26 mouse cellular contexts compared by ENCODE assay signal in genomic region chr6:55313893-55314292, GRCm38 (mm10). TPM values are rescaled to one million over a fixed set of nuclear protein-coding genes. Genes with fewer than 3 reads are reported as not detected.
A peak's percentile ranks its signal among the peaks of the same experiment; 100 is the strongest.
DNase-seq lines count a peak whose midpoint lies in the region; ATAC-seq and TF ChIP-seq lines count a peak whose summit lies in the region.
"Had no signal": no experiment of that assay in that cellular context is flagged by ENCODE, and none has a peak within 500 bp of the region (broad histone marks: within the 10 kb centered on the region; RNA-seq: fewer than 3 reads in every experiment).

No protein-coding gene starts in this region.

- no peak for TF ChIP-seq CTCF in gastrocnemius, adult 2 months (IDR thresholded peaks at IDR 0.05)

- H3K27ac ChIP-seq in intestine, embryonic 16.5 days (ENCODE audit: low read length), result no peak overlapping the region
- no peak overlapping the region for H3K27ac ChIP-seq in intestine, embryonic 15.5 days
- no peak overlapping the region for H3K27ac ChIP-seq in liver, embryonic 16.5 days (ENCODE audit: low read length)
- no peak overlapping the region; the same call in 1 of the 2 replicates for H3K27ac ChIP-seq in gastrocnemius, adult 2 months
- H3K27ac ChIP-seq: embryonic facial prominence, embryonic 13.5 days; forebrain, embryonic 15.5 days; heart, adult 2 months; heart, embryonic 13.5 days; hindbrain, postnatal 0 days; kidney, embryonic 15.5 days; limb, embryonic 12.5 days; lung, embryonic 15.5 days had no signal

- H3K9me3 ChIP-seq in intestine, embryonic 16.5 days (ENCODE audit: control insufficient read depth, low read length), result no peaks in the 10 kb centered on the region
- H3K9me3 ChIP-seq in intestine, embryonic 15.5 days, result no peaks in the 10 kb centered on the region
- no peaks in the 10 kb centered on the region for H3K9me3 ChIP-seq in liver, embryonic 16.5 days (replicated peaks; ENCODE audit: control insufficient read depth, low read length)
- H3K9me3 ChIP-seq: embryonic facial prominence, embryonic 13.5 days; forebrain, embryonic 15.5 days; heart, embryonic 13.5 days; kidney, embryonic 15.5 days; limb, embryonic 12.5 days; lung, embryonic 15.5 days had no signal

- no peaks in the 10 kb centered on the region for H3K36me3 ChIP-seq in intestine, embryonic 16.5 days (ENCODE audit: control insufficient read depth, insufficient read depth, low read length)
- no peaks in the 10 kb centered on the region for H3K36me3 ChIP-seq in intestine, embryonic 15.5 days
- H3K36me3 ChIP-seq in liver, embryonic 16.5 days (ENCODE audit: control insufficient read depth, insufficient read depth), result no peaks in the 10 kb centered on the region
- H3K36me3 ChIP-seq: forebrain, embryonic 15.5 days; lung, embryonic 15.5 days had no signal

- H3K27me3 ChIP-seq in intestine, embryonic 16.5 days (replicated peaks; ENCODE audit: control insufficient read depth, insufficient read depth, low read length), result no peaks in the 10 kb centered on the region
- no peaks in the 10 kb centered on the region for H3K27me3 ChIP-seq in intestine, embryonic 15.5 days (replicated peaks)
- H3K27me3 ChIP-seq in liver, embryonic 16.5 days (ENCODE audit: control insufficient read depth, insufficient read depth, low read depth, low read length), result no peaks in the 10 kb centered on the region
- H3K27me3 ChIP-seq: embryonic facial prominence, embryonic 13.5 days; forebrain, embryonic 15.5 days; kidney, embryonic 15.5 days; limb, embryonic 12.5 days; lung, embryonic 15.5 days had no signal

- peaks cover 4% of the 10 kb centered on the region; the same call in 1 of the 2 replicates for H3K4me1 ChIP-seq in intestine, embryonic 16.5 days (ENCODE audit: control insufficient read depth, insufficient read depth, low read length)
- 0 out of 2 replicates have a peak, but pooled peaks cover 3% of the 10 kb centered on the region for H3K4me1 ChIP-seq in intestine, embryonic 15.5 days (replicated peaks)
- H3K4me1 ChIP-seq in liver, embryonic 16.5 days (ENCODE audit: control insufficient read depth, low read depth, low read length), result peaks cover 18% of the 10 kb centered on the region
- H3K4me1 ChIP-seq: forebrain, embryonic 15.5 days; kidney, embryonic 15.5 days had no signal

- H3K4me3 ChIP-seq in intestine, embryonic 16.5 days (ENCODE audit: low read length), result no peak overlapping the region
- no peak overlapping the region for H3K4me3 ChIP-seq in intestine, embryonic 15.5 days (replicated peaks)
- no peak overlapping the region for H3K4me3 ChIP-seq in liver, embryonic 16.5 days (ENCODE audit: low read depth, low read length)
- H3K4me3 ChIP-seq in gastrocnemius, adult 2 months, result no peak overlapping the region
- H3K4me3 ChIP-seq: embryonic facial prominence, embryonic 13.5 days; forebrain, embryonic 15.5 days; heart, adult 2 months; heart, embryonic 13.5 days; kidney, embryonic 15.5 days; limb, embryonic 12.5 days; lung, embryonic 15.5 days had no signal

- 66% methylated on average over 4 of the region's 4 CpGs for WGBS in intestine, embryonic 16.5 days
- 58% methylated on average over 4 of the region's 4 CpGs for WGBS in intestine, embryonic 15.5 days
- WGBS in liver, embryonic 16.5 days (ENCODE audit: insufficient replicate concordance), result 26% methylated on average over 4 of the region's 4 CpGs

- H3K4me2 ChIP-seq in intestine, embryonic 16.5 days (ENCODE audit: low read depth, low read length), result no peak overlapping the region
- no peak overlapping the region for H3K4me2 ChIP-seq in intestine, embryonic 15.5 days (replicated peaks)
- H3K4me2 ChIP-seq in liver, embryonic 16.5 days (ENCODE audit: low read depth, low read length), result no peak overlapping the region
- H3K4me2 ChIP-seq: embryonic facial prominence, embryonic 13.5 days; forebrain, embryonic 15.5 days; heart, embryonic 13.5 days; kidney, embryonic 15.5 days; limb, embryonic 12.5 days; lung, embryonic 15.5 days had no signal

- intact Hi-C loops in gastrocnemius, adult 2 months (cut with DNase I), result no loop called here

- ATAC-seq in intestine, embryonic 16.5 days, result peak; percentile 43
- ATAC-seq in intestine, embryonic 15.5 days, result no peak
- peak; percentile 37 for ATAC-seq in erythroblast, adult 5-6 weeks (replicated peaks; ENCODE audit: low FRiP score, poor library complexity, severe bottlenecking)
- ATAC-seq in liver, embryonic 16.5 days (ENCODE audit: low read depth), result peak; percentile 72
- ATAC-seq: forebrain, embryonic 15.5 days; hindbrain, postnatal 0 days; midbrain, embryonic 16.5 days had no signal

- peak; percentile 21 to 46 for DNase-seq in cerebellum, adult 18-20 months
- DNase-seq in cerebellum, postnatal 4 days (ENCODE audit: low spot score in 2 of 2), result no peak
- no peak for DNase-seq in gastrocnemius, adult 2 months
- no peak for DNase-seq in adrenal gland, adult 8-10 months
- DNase-seq: adrenal gland, postnatal 36 days; gastrocnemius, postnatal 25 days; heart, adult 2 months; heart, postnatal 14 days; kidney, adult 11 months; kidney, postnatal 36 days; layer of hippocampus, postnatal 36 days; lung, postnatal 36 days; thymus, adult 2 months; thymus, postnatal 4 days had no signal

- H3K9ac ChIP-seq in intestine, embryonic 16.5 days (ENCODE audit: low read depth, low read length), result no peak overlapping the region
- no peak overlapping the region for H3K9ac ChIP-seq in intestine, embryonic 15.5 days
- H3K9ac ChIP-seq in liver, embryonic 16.5 days (ENCODE audit: low read depth, low read length), result peak overlapping the region; percentile 9; the same call in 1 of the 2 replicates
- H3K9ac ChIP-seq: embryonic facial prominence, embryonic 13.5 days; forebrain, embryonic 15.5 days; heart, embryonic 13.5 days; kidney, embryonic 15.5 days; limb, embryonic 12.5 days; lung, embryonic 15.5 days had no signal

RNA-seq across cellular contexts. Expression of gene Aqp1, which starts 22.3 kb away (rescaled TPM):
- 21.8 and 23.2 TPM in 2 replicates for polyA plus RNA-seq in intestine, embryonic 16.5 days (2015; fragmentation: Nextera tagmentation; extraction: Ambion mirVana)
- 16.4 and 20.0 TPM in 2 replicates for polyA plus RNA-seq in intestine, embryonic 15.5 days (2015; fragmentation: Nextera tagmentation; extraction: Ambion mirVana)
- 183 and 231 TPM in 2 replicates for total RNA-seq in erythroblast, adult 5-6 weeks (2015; ENCODE audit: low replicate concordance)
- 447 and 529 TPM in 2 replicates for total RNA-seq in erythroblast, adult 5-6 weeks (2017; ENCODE audit: low replicate concordance)
- 75.9 and 78.9 TPM in 2 replicates for polyA plus RNA-seq in liver, embryonic 16.5 days (2015; fragmentation: Nextera tagmentation; extraction: Ambion mirVana)
- total RNA-seq in gastrocnemius, adult 2 months (2021), result 100 to 1,000 TPM; 251 to 256 TPM
- total RNA-seq in adrenal gland, adult 8-10 months (2022), result 10 to 100 TPM; 38.4 to 78.8 (median 49.7) TPM

Comparison
In these comparisons a context has a peak if more than half of its experiments do, and no peak if none do; other contexts are left out.
1. DNase-seq: peak in cerebellum, adult 18-20 months (2 of 2); none in cerebellum, postnatal 4 days (0 of 2), gastrocnemius, adult 2 months (single experiment) and adrenal gland, adult 8-10 months (single experiment).